Mouse (Mus musculus) heart, embryonic 16.5 days (tissue): ENCODE measurements around the gene Avpr1b. TPM values are rescaled to one million over a fixed set of nuclear protein-coding genes. Genes with fewer than 3 reads are reported as not detected.
A peak's percentile ranks its signal among the peaks of the same experiment; 100 is the strongest.
"Not testable (repeated sequence)": the region's sequence is repeated elsewhere in the genome, so short reads cannot be mapped to it uniquely, and the experiment has no call there.

ENCODE experiments used
- ATAC-seq: fragments of 200-750 bp; cut with Nextera tagmentation; replicated peaks from 2 replicates; pipeline ENCODE4 v1.8.0; 2017; ENCODE audit warnings: moderate number of reproducible peaks; ENCODE audit not compliant: insufficient read depth, low FRiP score; ENCODE audit errors: extremely low read depth
- H3K27ac ChIP-seq: fragments of 300-500 bp; sonication (generic); 2 replicates; pipeline ENCODE4 v1.5.1; 2014; ENCODE audit warnings: mild to moderate bottlenecking, low read length, control low read depth, moderate library complexity
- H3K27me3 ChIP-seq: fragments of 300-500 bp; sonication (generic); 2 replicates; pipeline ENCODE4 v1.6.1; 2014; ENCODE audit warnings: low read length, mixed read lengths; ENCODE audit not compliant: control insufficient read depth, insufficient read depth
- H3K36me3 ChIP-seq: fragments of 300-500 bp; sonication (generic); 2 replicates; pipeline ENCODE4 v1.6.1; 2014; ENCODE audit not compliant: control insufficient read depth, insufficient read depth
- H3K4me1 ChIP-seq: fragments of 300-500 bp; sonication (generic); 2 replicates; pipeline ENCODE4 v1.6.1; 2014; ENCODE audit warnings: low read length, mixed read lengths; ENCODE audit not compliant: control insufficient read depth, insufficient read depth
- H3K4me2 ChIP-seq: fragments of 300-500 bp; sonication (generic); 2 replicates; pipeline ENCODE4 v1.6.1; 2014; ENCODE audit warnings: low read depth, mild to moderate bottlenecking, control low read depth, low read length
- H3K4me3 ChIP-seq: fragments of 300-500 bp; sonication (generic); 2 replicates; pipeline ENCODE4 v1.5.1; 2014; ENCODE audit warnings: mild to moderate bottlenecking, control low read depth, low read length
- H3K9ac ChIP-seq: fragments of 300-500 bp; sonication (generic); 2 replicates; pipeline ENCODE4 v1.6.1; 2014; ENCODE audit warnings: low read length, control low read depth
- H3K9me3 ChIP-seq: fragments of 300-500 bp; sonication (generic); replicated peaks from 2 replicates; pipeline ENCODE4 v1.6.1; 2016; ENCODE audit warnings: low read length; ENCODE audit not compliant: control insufficient read depth
- WGBS: fragments of 180-500 bp; shearing (Covaris S2); extraction: QIAGEN DNeasy Blood & Tissue Kit; methylation state at CpG from one replicate; pipeline ENCODE4 v1.1.7; 2014; 5-methylcytosine and 5-hydroxymethylcytosine counted together
- polyA plus RNA-seq: library from polyadenylated mRNA; unstranded; fragments of >200 nt; fragmentation: Nextera tagmentation; extraction: Ambion mirVana; gene quantifications from 2 replicates; pipeline ENCODE4 v1.2.1, GENCODE M21; 2015

Gene Avpr1b
- not detected in 2 replicates for polyA plus RNA-seq

DNA sequence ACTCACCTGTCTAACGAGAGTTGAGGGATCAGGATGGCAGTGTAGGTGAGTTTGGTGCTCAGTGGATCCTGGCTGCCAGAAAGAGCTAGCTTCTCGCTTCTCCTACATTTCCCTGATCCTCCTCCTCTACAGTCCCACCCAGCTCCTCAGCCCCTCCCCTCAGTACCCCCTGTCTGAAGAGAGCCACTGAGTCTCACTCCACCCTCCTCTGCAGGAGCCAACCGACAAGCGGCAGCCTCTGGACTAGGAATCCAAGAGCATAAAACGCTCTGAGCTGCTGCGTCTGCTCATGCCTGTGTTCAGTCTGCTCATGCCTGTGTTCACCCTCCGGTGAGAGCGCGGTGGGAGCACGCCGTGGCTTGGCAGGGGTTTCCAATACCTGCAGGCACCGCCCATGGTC lies at the start of gene Avpr1b:
TSS of gene Avpr1b (plus strand) at position 335 of the 400 bp plus-strand sequence.
- 17% methylated on average over 12 of the region's 12 CpGs for WGBS
- no peak within 1 kb of the TSS for H3K9ac ChIP-seq
- H3K4me2 ChIP-seq, result no peak within 1 kb of the TSS; the same call in 1 of the 2 replicates

DNA sequence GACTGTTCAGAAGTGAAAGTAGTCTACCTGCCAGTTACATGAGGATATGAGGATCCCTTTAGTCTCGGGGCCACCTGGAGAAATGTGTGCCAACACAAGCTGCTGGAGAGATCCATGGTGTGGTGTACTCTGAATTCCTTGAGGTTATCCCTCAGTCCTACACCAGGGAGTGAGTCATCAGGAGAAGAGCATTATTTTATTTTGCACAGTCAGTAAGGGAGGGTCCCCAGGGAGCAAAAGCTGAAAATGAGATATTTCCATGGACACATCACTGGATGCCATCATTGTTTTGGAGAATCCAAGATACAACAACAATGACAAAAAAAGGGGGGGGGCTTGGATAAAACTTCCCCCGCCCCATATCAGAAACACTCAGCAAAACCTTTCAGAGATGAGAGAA lies 47.1 kb upstream of the Avpr1b start:
- no peak overlapping the region for H3K4me2 ChIP-seq
- H3K4me1 ChIP-seq, result peaks cover 6% of the 10 kb centered on the region
- ATAC-seq, result no peak
- H3K36me3 ChIP-seq, result no peaks in the 10 kb centered on the region
- H3K9me3 ChIP-seq, result no peaks in the 10 kb centered on the region
- 84% methylated on average over 2 of the region's 2 CpGs for WGBS
- no peak overlapping the region for H3K4me3 ChIP-seq
- no peaks in the 10 kb centered on the region for H3K27me3 ChIP-seq
- H3K9ac ChIP-seq, result no peak overlapping the region
- no peak overlapping the region for H3K27ac ChIP-seq

More for the DNA sequence above, at the start of gene Avpr1b:
- H3K4me3 ChIP-seq, result no peak within 1 kb of the TSS
- H3K27ac ChIP-seq, result no peak within 1 kb of the TSS
- ATAC-seq, result no peak
- no peaks in the 10 kb centered on the region for H3K4me1 ChIP-seq
- no peaks in the 10 kb centered on the region for H3K9me3 ChIP-seq
- H3K36me3 ChIP-seq, result no peaks in the 10 kb centered on the region
- peaks cover 12% of the 10 kb centered on the region for H3K27me3 ChIP-seq

DNA sequence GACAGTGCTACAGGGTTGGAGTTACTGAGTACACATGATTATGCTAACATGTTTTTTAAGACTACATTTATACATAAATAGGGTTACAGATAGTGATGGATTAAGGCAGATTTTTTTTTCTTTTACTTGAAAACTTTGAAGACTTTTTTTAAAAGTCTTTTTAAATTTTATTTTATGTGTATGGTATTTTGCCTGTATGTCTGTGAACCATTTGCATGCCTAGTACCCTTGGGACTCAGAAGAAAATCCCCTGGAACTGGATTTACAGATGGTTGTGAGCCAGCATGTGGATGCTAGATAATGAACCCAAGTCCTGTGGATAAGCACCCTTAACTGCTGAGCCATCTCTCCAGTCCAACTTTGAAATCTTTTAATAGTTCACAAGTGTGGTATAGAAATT lies 45.6 kb upstream of the Avpr1b start:
- H3K27ac ChIP-seq, result no peak overlapping the region
- ATAC-seq, result no peak

DNA sequence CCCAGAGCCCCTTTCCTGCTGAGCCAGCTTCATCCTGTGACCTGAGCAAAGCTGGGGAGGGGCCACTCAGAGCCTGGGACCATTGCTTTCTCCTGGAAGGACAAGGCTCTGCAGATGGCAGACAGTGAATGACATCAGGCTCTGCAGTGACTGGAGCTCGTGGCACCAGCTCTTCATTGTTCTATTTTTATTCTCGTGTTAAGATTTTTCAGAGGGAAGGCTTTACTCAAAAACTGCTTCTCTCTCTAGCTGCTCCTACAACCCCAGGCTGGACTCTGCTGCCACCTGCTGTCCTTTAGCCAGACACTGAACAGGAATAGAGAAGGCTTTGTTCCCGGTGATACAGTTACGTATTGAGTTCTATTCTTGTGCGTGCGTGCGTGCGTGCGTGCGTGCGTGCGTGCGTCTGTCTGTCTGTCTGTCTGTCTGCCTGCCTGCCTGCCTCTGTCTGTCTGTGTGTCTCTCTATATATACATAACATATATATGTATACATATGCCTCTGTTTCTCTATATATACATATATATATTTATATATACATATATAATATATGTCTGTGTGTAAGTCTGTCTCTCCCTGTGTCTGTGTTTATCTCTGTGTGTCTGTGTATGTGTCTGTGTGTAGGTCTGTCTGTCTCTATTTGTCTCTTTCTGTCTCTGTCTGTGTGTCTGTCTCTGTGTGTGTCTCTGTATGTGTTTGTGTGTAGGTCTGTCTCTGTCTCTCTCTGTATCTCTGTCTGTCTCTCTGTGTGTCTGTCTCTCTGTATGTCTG lies 43.8 kb upstream of the Avpr1b start:
- Histone ChIP-seq H3K4me3 (0 out of 2 replicates have a peak overlapping the region, but pooled peaks have one; percentile 4), H3K4me2 (peak overlapping the region; percentile 43), H3K4me1 (peaks cover 4% of the 10 kb centered on the region), H3K9ac (peak overlapping the region; percentile 44), H3K27ac (peak overlapping the region; percentile 72), H3K27me3 (no peaks in the 10 kb centered on the region), H3K36me3 (no peaks in the 10 kb centered on the region), H3K9me3 (no peaks in the 10 kb centered on the region)
- peak; percentile 92 for ATAC-seq
- 6% methylated on average over 13 of the region's 13 CpGs for WGBS

More for the DNA sequence above, 45.6 kb upstream of the Avpr1b start:
- no peaks in the 10 kb centered on the region for H3K9me3 ChIP-seq
- H3K4me1 ChIP-seq, result peaks cover 6% of the 10 kb centered on the region
- H3K9ac ChIP-seq, result no peak overlapping the region
- H3K36me3 ChIP-seq, result no peaks in the 10 kb centered on the region
- no peak overlapping the region for H3K4me3 ChIP-seq
- no peaks in the 10 kb centered on the region for H3K27me3 ChIP-seq
- no peak overlapping the region for H3K4me2 ChIP-seq

DNA sequence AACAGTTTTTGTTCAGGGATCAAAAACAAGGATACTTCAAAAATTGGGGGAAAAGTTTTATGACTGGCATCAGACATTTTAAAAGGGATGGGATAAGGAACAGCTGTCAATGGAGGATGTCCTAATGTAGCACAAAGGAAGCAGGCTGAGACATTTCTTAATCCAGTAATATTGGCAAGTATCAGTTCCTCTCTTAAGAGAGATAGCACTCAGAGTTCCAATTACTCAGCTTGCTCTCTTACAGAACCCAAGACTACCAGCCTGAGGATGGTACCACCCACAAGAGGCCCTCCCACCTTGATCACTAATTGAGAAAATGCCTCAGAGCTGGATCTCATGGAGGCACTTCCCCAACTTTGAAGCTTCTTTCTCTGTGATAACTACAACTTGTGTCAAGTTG lies 38.5 kb upstream of the Avpr1b start:
- ATAC-seq, result no peak
- H3K9ac ChIP-seq, result no peak overlapping the region
- no peak overlapping the region for H3K27ac ChIP-seq
- H3K36me3 ChIP-seq, result no peaks in the 10 kb centered on the region
- no peaks in the 10 kb centered on the region for H3K27me3 ChIP-seq
- no peak overlapping the region for H3K4me2 ChIP-seq
- H3K4me1 ChIP-seq, result no peaks in the 10 kb centered on the region
- no peaks in the 10 kb centered on the region for H3K9me3 ChIP-seq
- H3K4me3 ChIP-seq, result no peak overlapping the region

DNA sequence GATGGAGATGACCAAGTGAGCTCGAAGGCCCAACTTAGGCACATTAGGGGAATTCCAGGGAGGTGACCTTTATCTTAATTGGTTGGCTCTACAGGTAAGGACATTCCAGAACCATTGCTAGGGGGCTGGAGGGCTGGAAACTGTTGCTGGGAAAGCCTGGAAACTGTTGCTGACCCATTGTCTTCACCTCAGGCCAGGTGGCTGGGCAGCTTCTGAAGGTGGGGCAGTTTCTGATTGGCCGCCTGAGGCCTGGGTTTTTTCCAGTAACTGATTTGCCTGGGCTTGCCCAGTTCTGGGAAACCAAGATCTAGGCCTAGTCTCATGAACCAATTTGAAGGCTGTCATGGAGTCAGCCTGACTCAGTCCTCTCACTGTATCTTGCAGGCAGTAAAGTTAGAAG lies 37.0 kb upstream of the Avpr1b start:
- H3K27ac ChIP-seq, result no peak overlapping the region
- no peaks in the 10 kb centered on the region for H3K36me3 ChIP-seq
- 92% methylated on average over 2 of the region's 2 CpGs for WGBS
- no peak overlapping the region for H3K4me3 ChIP-seq
- H3K27me3 ChIP-seq, result no peaks in the 10 kb centered on the region
- no peak overlapping the region for H3K9ac ChIP-seq
- no peaks in the 10 kb centered on the region for H3K4me1 ChIP-seq
- H3K4me2 ChIP-seq, result no peak overlapping the region
- H3K9me3 ChIP-seq, result no peaks in the 10 kb centered on the region
- no peak for ATAC-seq

DNA sequence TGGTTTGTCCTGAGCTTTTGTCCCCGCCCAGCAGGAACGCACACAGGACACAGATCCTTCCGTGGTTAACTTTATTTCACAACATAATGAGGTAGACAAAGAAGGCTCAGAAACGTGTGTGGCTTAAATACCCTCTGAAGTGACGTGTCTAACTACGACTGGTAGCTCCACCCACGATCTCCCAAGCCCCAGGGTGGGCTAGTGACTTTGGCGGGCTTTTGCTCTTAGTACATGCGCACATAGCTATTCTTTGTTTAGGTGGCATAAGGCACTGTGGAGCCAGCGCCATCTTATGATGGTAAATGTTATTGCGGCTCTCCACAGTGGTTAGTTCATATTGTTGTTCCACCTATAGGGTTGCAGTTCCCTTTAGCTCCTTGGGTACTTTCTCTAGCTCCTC lies 33.0 kb upstream of the Avpr1b start:
- H3K27ac ChIP-seq, H3K4me1 ChIP-seq, H3K4me2 ChIP-seq, H3K27me3 ChIP-seq, H3K36me3 ChIP-seq, H3K4me3 ChIP-seq, H3K9ac ChIP-seq, ATAC-seq, H3K9me3 ChIP-seq: not testable (repeated sequence)
- 40% methylated on average over 11 of the region's 11 CpGs for WGBS

DNA sequence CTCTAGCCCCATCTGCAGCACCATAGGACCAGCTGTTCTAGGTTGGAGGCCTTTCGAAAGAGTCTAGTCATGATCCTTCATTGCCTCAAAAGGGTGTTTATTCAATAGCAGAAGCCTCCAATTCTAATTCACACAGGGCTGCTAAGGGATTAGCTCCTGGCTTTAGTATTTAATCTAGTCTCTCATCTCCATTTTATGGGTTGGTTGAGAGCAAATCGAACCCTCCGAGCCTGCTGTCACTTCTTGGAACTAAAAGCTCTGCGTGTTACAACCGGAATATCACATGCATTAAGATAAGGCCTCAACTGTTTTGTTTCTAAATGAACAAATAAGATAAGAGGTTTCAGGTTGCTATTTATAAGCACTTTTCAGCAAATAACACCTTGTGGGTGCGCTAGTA lies 29.3 kb upstream of the Avpr1b start:
- WGBS, result 57% methylated on average over 6 of the region's 6 CpGs
- no peak for ATAC-seq
- no peak overlapping the region for H3K27ac ChIP-seq

DNA sequence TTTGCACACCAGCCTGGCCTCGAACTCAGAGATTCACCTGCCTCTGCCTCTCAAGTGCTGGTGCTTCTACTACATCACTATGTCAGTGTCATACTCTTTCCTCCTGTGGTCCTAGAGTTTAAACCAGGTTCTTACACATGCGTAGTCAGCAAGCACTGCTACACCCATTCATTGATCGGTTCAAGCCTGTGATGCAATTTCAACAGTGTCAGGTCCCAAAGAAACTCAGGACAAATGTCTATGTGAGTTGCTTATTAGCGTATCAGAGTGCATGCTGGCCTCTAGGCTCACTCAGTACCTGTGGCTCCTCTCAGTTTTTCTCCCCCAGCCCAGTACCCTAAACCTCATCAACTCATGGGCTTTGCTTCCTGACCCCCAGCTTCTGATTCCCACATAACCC lies 28.6 kb upstream of the Avpr1b start:
- ATAC-seq, result no peak
- Histone ChIP-seq H3K9ac (no peak overlapping the region), H3K4me1 (no peaks in the 10 kb centered on the region), H3K27me3 (no peaks in the 10 kb centered on the region), H3K4me3 (no peak overlapping the region), H3K9me3 (no peaks in the 10 kb centered on the region), H3K36me3 (no peaks in the 10 kb centered on the region), H3K27ac (no peak overlapping the region), H3K4me2 (no peak overlapping the region)
- 90% methylated on average over 4 of the region's 4 CpGs for WGBS

More for the DNA sequence above, 29.3 kb upstream of the Avpr1b start:
- H3K9me3 ChIP-seq, result no peaks in the 10 kb centered on the region
- H3K4me2 ChIP-seq, result no peak overlapping the region
- no peaks in the 10 kb centered on the region for H3K36me3 ChIP-seq
- no peak overlapping the region for H3K9ac ChIP-seq
- H3K4me1 ChIP-seq, result no peaks in the 10 kb centered on the region
- H3K4me3 ChIP-seq, result no peak overlapping the region
- H3K27me3 ChIP-seq, result no peaks in the 10 kb centered on the region
